Mouse (Mus musculus) cerebellum, postnatal 36 days (tissue): ENCODE measurements around the gene Lin7a.
"Not testable (repeated sequence)": the region's sequence is repeated elsewhere in the genome, so short reads cannot be mapped to it uniquely, and the experiment has no call there.

Experiments
- DNase-seq, 2 experiments: peaks; one replicate each; pipeline ENCODE4 v3.0.0; 2021 to 2022; ENCODE audit warnings: mixed read lengths in 2 of 2

Lin7a gene

DNA sequence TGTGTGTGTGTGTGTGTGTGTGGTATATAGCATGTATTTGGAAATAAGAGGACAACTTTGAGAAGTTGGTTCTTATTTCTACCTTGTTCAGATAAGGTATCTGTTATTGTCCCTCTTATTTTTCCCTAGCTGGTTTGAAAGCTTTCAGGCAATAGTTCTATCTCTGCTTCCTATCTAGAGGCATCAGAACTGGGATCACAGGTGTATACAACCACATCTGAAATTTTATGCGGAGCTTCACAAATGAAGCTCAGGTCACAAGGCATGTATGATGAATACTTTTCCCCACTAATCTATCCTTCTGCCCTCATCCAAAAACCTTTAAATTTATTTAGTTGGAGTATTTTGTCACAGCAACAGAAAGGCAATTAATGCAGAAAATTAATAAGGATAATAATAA is 33.8 kb upstream of the Lin7a start:
- no peak for DNase-seq

DNA sequence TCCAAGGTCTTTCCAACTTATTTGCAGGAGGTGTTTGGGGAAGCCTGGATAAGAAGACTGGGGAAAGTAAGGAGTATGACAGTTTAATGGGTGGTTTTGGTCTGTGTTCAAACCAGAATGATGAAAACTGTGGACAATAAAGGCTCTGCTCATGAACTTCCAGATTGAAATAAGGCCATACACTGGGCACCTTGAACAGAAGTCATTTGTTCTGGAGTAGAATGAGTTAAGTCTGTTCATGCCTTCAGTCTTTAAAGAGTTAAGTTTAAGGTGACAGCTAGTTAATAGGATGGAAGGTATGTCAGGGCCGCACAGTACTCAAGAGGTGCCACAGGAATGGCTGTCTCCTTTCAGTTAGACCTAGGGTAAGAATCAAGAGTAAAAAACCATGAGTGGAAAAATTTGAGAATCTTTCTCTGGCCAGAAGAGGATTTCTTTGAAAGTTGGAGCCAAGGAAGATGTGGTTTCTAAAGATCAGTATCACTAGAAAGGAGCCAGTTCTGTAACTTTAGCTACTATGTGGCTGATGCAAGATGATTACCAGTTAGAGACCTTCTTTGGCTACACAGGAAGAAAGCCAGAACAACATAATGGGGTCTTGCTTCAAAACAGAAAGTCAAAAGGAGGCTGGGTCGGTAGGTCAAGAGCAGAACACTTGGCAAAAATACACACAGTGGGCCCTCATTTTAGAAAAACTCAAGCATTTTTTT is 33.2 kb upstream of the Lin7a start:
- DNase-seq, result no peak

GRCm38 (mm10) chr10:107238861-107239435 is 32.5 kb upstream of the Lin7a start:
- no peak for DNase-seq

DNA sequence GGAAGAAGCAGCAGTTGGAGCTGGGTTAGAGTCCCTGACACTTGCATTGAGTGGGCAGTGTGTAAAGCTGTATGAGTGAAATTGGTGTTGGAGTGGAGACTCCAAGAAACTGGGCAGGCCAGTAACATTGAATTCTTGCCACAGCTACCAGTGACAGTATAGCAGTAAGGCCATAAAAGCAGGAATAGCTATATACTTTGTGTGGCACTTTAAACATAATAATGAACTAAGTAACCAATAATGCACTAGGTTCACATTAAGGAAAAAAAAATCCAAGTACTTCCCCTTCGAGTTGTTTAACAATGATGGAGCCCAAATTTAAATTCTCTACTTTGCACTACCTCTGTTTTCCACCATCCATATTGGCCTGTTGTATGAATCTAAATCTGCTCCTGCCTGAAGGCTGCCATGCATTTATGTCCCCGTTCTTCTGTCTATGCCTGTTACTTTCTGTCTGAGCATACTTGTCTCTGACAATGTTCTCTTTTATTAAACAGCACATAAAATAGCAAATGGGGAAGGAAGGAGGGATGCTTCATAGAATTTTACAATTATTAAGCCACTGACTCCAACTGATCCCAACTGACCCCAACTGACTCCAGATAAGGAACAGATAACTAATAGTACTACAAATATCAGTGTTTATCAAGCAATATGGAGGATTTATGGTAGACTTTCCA is 31.7 kb upstream of the Lin7a start:
- DNase-seq, result no peak

GRCm38 (mm10) chr10:107240446-107240845 is 31.0 kb upstream of the Lin7a start:
- no peak for DNase-seq

GRCm38 (mm10) chr10:107240986-107241385 is 30.5 kb upstream of the Lin7a start:
- DNase-seq, result no peak

DNA sequence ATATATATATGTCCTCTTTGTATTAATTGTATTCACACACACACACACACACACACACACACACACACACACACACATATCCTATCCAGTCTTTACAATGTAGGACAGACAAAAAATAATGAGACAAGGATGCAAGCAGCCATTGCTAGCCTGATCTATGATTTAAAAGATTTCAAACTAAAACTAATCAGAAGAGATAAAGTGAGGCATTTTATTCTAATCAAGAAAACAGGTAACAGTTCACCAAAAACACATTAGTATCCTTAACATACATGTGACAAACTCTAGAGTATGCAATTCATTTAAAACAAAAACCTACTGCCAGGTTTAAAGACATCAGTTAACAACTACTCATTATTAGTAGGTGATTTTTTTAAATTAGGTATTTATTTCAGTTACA is 30.1 kb upstream of the Lin7a start:
- DNase-seq, result no peak

GRCm38 (mm10) chr10:107241999-107242398 is 29.5 kb upstream of the Lin7a start:
- not testable (repeated sequence) for DNase-seq

DNA sequence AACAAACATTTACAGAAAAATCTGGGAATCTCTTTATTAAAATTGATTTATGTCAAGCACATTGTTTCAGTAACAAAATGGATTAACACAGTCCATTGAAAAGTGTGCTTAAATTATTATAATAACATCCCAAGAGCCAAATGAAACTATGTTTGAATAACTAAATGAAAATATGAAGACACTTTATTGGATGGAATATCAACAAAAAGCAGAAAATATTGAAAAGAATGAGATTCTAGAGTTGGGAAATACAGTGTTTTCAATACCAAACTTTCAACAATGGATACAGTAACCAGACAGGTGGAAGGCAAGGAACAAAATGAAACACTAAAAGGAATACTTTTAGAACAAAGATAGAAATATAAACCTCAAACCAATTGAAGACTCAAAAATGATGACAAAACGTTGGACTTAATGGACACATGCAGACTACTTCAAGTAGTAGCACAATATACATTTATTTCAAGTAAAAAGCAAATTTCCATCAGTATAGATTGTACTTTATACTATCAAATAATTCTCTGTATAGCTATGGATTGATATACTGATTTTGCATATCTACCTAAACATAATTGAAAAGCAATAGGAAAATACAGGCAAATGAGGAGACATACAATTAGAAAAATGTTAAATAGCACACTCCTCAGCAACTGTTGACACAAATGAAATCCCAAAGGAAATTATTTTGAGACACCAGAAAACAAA is 28.6 kb upstream of the Lin7a start:
- no peak for DNase-seq

DNA sequence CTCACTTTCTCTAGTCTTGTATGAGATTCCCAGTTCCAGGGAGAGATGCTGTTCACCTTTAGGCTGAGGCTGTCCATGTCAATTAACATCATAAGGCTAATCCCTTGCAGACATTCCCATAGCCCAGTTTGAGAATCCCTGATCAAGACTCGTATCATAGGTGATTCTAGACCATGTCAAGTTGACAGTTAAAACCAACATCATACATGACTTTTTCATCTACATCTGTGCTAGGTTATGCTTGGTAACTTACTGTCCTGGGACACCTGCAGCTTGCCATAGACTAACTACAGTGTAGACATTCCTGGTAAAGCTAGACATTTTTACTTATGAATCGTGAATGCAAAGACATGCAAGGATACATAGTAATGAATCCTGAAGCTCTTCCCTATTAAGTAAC is 27.3 kb upstream of the Lin7a start:
- DNase-seq, result no peak

GRCm38 (mm10) chr10:107244691-107245530 is 26.6 kb upstream of the Lin7a start:
- DNase-seq, result no peak

DNA sequence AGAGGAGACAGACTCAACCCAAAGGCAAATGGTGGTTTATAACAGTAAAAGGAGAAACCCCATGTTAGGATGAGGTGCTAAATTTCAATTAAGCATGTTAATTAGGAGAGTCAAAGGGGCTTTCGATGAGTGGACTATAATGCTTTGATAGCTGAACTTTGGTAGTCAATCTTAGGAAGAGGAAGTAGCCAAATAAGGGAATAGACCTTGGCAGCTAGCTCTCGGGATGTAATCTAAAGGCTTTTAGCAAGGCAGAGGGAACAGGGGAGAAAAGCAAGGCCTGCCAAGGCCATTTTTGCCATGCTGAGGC is 26.0 kb upstream of the Lin7a start:
- no peak for DNase-seq

DNA sequence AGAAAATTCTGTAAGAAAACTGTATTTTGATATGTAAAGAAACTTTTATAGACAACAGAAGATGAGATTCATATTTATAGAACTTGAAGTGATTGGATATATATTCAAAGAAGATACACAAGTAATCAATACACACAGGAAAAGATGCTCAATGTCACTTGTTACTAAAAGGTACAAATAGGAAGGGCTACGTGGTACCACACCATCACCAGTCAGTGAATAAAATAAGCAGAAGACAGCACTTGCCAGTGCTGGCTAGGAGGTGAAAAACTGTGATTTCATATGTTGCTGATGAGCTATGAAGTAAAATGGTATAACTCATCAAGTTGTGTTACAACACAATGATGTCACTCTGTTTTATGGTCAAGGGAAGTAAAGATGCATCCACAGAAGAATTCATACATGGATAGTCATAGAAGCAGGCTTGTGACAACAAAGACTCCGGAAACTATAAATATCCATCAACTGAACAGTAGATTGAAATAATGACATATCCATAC is 25.5 kb upstream of the Lin7a start:
- DNase-seq, result no peak

DNA sequence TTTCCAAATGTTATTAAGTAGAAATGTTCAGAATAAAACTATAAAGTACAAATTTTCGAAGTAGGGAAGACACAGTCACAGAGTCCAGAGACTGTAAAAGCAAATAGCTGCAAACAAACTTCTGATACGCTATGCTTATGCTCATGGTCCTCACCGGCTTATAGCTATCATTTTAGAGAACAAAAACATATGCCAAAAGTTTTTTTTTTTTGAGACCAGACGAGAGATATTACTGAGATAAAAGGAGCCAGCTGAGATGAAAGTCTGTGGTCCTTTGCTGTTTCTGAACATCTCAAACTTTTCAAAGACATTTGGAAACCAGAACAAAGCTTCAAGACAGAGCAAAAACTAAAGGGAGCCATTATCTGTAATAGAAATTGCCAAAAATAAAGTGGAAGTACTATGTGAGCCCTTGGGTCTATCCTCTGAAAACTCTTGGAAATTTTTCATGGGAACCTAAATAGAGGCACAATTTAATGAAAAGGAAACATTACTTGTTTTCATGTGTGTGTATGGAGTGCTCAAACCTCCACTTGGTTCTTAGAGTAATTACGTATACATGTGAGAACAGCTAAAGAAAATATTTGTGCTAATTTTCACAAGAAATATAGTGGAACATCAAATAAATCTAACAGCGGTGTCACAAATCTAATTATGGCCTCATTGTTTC is 24.4 kb upstream of the Lin7a start:
- no peak for DNase-seq

GRCm38 (mm10) chr10:107248481-107248880 is 23.0 kb upstream of the Lin7a start:
- no peak for DNase-seq

GRCm38 (mm10) chr10:107249056-107249455 is 22.4 kb upstream of the Lin7a start:
- no peak for DNase-seq

GRCm38 (mm10) chr10:107249606-107250186 is 21.8 kb upstream of the Lin7a start:
- DNase-seq, result no peak

GRCm38 (mm10) chr10:107250346-107251210 is 20.9 kb upstream of the Lin7a start:
- DNase-seq, result no peak

DNA sequence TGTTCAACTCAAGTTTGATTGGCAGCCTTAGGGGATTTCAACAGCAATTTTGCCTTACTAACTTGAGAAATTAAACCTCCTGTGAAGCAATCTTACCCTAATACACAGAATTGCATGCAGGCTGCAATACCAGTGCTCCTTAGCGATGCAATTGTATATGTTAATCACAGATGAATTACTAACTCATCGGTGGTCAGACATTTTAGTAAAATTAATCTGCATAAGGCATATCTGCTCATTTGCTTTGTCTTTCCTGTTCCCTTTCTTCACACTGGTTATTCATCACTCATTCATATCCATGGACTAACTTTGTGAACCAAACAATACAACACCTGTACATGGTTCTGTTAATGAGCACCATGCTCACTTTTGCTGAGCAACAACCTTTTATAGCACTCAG is 20.2 kb upstream of the Lin7a start:
- DNase-seq, result no peak

GRCm38 (mm10) chr10:107251801-107252502 is 19.5 kb upstream of the Lin7a start:
- DNase-seq, result no peak
